Mouse (Mus musculus): ENCODE measurements around the gene A930018P22Rik. TPM values are rescaled to one million over a fixed set of nuclear protein-coding genes. Genes with fewer than 3 reads are reported as not detected.

The A930018P22Rik gene
- polyA plus RNA-seq, 1 experiment from 2014 or later = not detected

DNA sequence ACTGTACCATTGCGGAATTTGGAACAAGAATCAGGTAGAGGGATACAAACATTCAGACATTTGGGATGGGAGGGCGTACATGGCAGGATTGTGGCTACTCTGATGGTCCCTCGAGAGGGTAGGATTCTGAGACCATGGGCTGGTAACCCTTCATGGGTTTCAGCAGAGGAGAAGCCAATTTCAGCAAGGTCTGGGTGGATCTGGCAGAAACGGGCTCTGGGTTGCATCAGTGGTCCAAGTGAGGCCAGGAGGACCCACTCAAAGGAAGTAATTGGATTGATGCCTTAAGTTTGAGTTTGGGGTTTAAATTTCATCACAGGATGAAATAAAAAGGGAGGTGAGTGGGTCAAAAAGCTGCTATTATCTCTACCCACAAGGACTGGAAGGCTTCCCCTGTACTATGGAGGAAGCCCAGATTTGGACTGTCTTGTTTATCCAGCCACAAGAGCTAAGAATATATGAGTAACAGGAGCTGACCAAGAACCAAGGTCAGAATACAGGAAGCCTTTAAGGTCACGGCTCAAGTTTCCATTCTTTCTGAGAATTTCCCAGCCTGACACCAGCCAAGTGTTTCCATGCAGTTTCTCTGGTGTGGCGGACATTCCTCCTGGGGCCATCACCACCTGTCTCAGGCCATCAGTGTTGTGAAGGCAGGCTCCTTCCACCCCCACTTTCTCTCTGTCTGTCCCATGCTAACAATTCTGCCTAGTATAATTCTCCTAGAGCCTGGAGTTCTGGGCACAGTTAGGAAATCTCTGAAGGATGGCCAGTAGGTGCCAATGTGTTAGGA is 28.2 kb downstream of the A930018P22Rik start:
- H3K4me3 ChIP-seq = no peak overlapping the region
- H3K36me3 ChIP-seq = no peaks in the 10 kb centered on the region
- peaks cover 16% of the 10 kb centered on the region for H3K4me1 ChIP-seq
- H3K27me3 ChIP-seq (ENCODE audit: low read depth, poor library complexity, severe bottlenecking) = no peaks in the 10 kb centered on the region
- H3K9me3 ChIP-seq (replicated peaks) = no peaks in the 10 kb centered on the region
- no peak for DNase-seq (ENCODE audit: low spot score)
- WGBS = 84% methylated on average over 6 of the region's 6 CpGs
- H3K27ac ChIP-seq = no peak overlapping the region

- Histone ChIP-seq H3K4me3 (no peak overlapping the region), H3K9me3 (replicated peaks) (no peaks in the 10 kb centered on the region), H3K27me3 (ENCODE audit: low read depth, poor library complexity, severe bottlenecking) (no peaks in the 10 kb centered on the region), H3K36me3 (no peaks in the 10 kb centered on the region), H3K4me1 (peaks cover 11% of the 10 kb centered on the region), H3K27ac (no peak overlapping the region)
- DNase-seq (ENCODE audit: low spot score) = no peak
- WGBS = 91% methylated on average over 4 of the region's 4 CpGs
Measured at GRCm38 (mm10) chr2:104153345-104153744, 30.8 kb downstream of the A930018P22Rik start.

DNA sequence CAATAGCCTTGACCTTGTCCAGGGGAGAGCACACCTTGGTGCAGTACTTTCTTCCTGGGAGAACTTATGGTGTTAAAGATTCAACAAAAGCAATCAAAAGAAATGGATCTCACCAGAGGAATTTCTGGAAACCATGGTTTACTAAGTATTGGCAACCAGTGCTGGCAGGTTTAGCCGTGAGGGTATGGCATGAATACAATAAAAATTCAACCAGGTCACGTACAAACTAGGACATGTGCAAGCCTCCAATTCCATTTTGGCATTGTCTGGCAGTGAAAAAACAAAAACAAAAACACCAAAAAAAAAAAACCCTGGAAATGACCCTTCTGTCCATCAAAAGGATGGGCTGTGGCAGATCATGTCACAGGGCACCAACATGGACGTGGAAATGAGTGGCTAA is 31.3 kb downstream of the A930018P22Rik start:
- 88% methylated on average over 3 of the region's 3 CpGs for WGBS
- no peaks in the 10 kb centered on the region for H3K36me3 ChIP-seq
- no peaks in the 10 kb centered on the region for H3K27me3 ChIP-seq (ENCODE audit: low read depth, poor library complexity, severe bottlenecking)
- H3K4me1 ChIP-seq = peaks cover 7% of the 10 kb centered on the region; the same call in 1 of the 2 replicates
- H3K27ac ChIP-seq = no peak overlapping the region
- H3K4me3 ChIP-seq = no peak overlapping the region
- no peak for DNase-seq (ENCODE audit: low spot score)
- H3K9me3 ChIP-seq (replicated peaks) = no peaks in the 10 kb centered on the region

DNA sequence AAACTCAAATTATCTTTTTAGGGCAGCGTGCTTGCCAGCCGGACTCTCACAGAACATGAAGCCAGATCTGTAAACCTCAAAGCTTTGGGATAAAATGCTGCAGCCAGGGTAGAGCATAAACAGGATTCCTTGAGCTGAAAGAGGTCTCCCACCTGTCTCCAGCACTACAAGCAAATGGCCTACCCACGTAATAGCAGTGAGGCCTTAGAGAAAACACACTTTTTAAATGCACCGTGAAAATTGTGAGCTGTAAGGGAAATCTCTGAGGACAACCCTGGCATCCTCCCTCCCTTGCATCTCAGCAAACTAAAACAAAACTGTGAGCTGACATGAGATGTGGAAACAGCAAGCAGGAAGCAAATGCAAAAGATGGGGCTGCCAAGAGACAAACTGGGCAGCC is 35.3 kb downstream of the A930018P22Rik start:
- DNase-seq (ENCODE audit: low spot score) = no peak
- WGBS = 87% methylated on average over 4 of the region's 4 CpGs
- no peaks in the 10 kb centered on the region for H3K27me3 ChIP-seq (ENCODE audit: low read depth, poor library complexity, severe bottlenecking)
- no peaks in the 10 kb centered on the region for H3K4me1 ChIP-seq
- H3K27ac ChIP-seq = no peak overlapping the region
- H3K9me3 ChIP-seq (replicated peaks) = no peaks in the 10 kb centered on the region
- H3K4me3 ChIP-seq = no peak overlapping the region
- no peaks in the 10 kb centered on the region for H3K36me3 ChIP-seq

- Histone ChIP-seq H3K4me3 (no peak overlapping the region), H3K27me3 (ENCODE audit: low read depth, poor library complexity, severe bottlenecking) (no peaks in the 10 kb centered on the region), H3K36me3 (no peaks in the 10 kb centered on the region), H3K9me3 (replicated peaks) (no peaks in the 10 kb centered on the region), H3K27ac (no peak overlapping the region), H3K4me1 (no peaks in the 10 kb centered on the region)
- 85% methylated on average over 7 of the region's 7 CpGs for WGBS
- no peak for DNase-seq (ENCODE audit: low spot score)
Measured at GRCm38 (mm10) chr2:104163418-104163817, 40.8 kb downstream of the A930018P22Rik start.

DNA sequence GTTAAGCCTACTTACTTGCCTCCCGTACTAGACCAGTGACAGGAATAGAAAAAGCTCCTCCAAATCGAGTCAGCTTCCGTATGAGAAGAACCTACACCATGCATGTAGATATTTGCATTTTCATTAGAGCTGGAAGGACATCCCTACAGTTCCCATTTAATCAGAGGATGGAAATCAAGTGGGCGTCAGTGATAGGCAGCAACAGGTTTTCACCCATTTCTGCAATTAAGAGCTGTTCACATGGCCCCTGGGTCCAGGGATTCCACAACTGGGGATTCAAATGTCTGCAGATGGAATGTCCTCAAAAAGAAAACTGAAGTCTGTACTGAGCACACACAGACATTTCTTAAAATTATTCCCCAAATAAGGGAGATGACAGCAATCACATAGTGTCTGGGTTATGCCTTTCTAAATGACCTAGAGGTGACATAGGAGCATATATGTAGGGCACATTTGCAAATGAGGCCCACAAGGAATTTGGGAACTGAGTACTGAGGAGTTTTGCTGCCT is 41.5 kb downstream of the A930018P22Rik start:
- Histone ChIP-seq H3K9me3 (replicated peaks) (no peaks in the 10 kb centered on the region), H3K36me3 (no peaks in the 10 kb centered on the region), H3K4me1 (no peaks in the 10 kb centered on the region), H3K4me3 (no peak overlapping the region), H3K27ac (no peak overlapping the region), H3K27me3 (ENCODE audit: low read depth, poor library complexity, severe bottlenecking) (no peaks in the 10 kb centered on the region)
- 95% methylated on average over 4 of the region's 4 CpGs for WGBS
- DNase-seq (ENCODE audit: low spot score) = no peak

- Histone ChIP-seq H3K4me1 (no peaks in the 10 kb centered on the region), H3K4me3 (no peak overlapping the region), H3K36me3 (no peaks in the 10 kb centered on the region), H3K9me3 (replicated peaks) (no peaks in the 10 kb centered on the region), H3K27ac (no peak overlapping the region), H3K27me3 (ENCODE audit: low read depth, poor library complexity, severe bottlenecking) (no peaks in the 10 kb centered on the region)
- 95% methylated on average over 2 of the region's 2 CpGs for WGBS
- DNase-seq (ENCODE audit: low spot score) = no peak
Measured at GRCm38 (mm10) chr2:104165631-104166030, 43.1 kb downstream of the A930018P22Rik start.

DNA sequence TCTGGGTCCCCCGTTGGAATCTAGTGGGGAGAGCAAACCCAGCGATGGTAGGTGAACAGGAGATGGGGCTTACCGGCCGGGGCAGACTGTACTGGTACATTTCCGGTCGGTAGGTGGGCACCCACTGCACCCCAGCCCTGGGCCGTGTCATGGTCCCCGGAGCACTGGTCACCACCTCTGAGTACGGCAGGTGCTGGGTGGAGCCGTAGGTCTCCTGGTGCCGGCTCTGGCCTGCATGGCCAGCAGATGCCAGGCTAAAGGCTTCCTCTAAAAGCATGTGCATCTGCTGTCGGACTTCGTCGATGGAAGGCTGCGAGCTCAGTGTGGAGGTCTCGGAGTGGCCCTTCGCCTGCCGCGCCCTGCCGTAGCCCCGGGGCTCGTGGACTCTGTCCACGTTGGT is 45.2 kb downstream of the A930018P22Rik start:
- no peak overlapping the region for H3K4me3 ChIP-seq
- H3K27me3 ChIP-seq (ENCODE audit: low read depth, poor library complexity, severe bottlenecking) = no peaks in the 10 kb centered on the region
- H3K36me3 ChIP-seq = no peaks in the 10 kb centered on the region
- H3K9me3 ChIP-seq (replicated peaks) = no peaks in the 10 kb centered on the region
- no peak for DNase-seq (ENCODE audit: low spot score)
- H3K27ac ChIP-seq = no peak overlapping the region
- H3K4me1 ChIP-seq = no peaks in the 10 kb centered on the region
- whole genome bisulfite sequencing = 94% methylated on average over 23 of the region's 23 CpGs

GRCm38 (mm10) chr2:104168186-104168896 is 45.8 kb downstream of the A930018P22Rik start:
- no peaks in the 10 kb centered on the region for H3K27me3 ChIP-seq (ENCODE audit: low read depth, poor library complexity, severe bottlenecking)
- H3K27ac ChIP-seq = no peak overlapping the region
- WGBS = 93% methylated on average over 17 of the region's 17 CpGs
- H3K4me1 ChIP-seq = no peaks in the 10 kb centered on the region
- no peaks in the 10 kb centered on the region for H3K36me3 ChIP-seq
- no peak overlapping the region for H3K4me3 ChIP-seq
- no peak for DNase-seq (ENCODE audit: low spot score)
- no peaks in the 10 kb centered on the region for H3K9me3 ChIP-seq (replicated peaks)

GRCm38 (mm10) chr2:104172695-104173348 is 50.3 kb downstream of the A930018P22Rik start:
- 67% methylated on average over 11 of the region's 11 CpGs for whole genome bisulfite sequencing
- Histone ChIP-seq H3K27ac (no peak overlapping the region), H3K9me3 (replicated peaks) (no peaks in the 10 kb centered on the region), H3K27me3 (ENCODE audit: low read depth, poor library complexity, severe bottlenecking) (no peaks in the 10 kb centered on the region), H3K4me1 (peaks cover 18% of the 10 kb centered on the region), H3K4me3 (no peak overlapping the region), H3K36me3 (no peaks in the 10 kb centered on the region)
- DNase-seq (ENCODE audit: low spot score) = no peak

DNA sequence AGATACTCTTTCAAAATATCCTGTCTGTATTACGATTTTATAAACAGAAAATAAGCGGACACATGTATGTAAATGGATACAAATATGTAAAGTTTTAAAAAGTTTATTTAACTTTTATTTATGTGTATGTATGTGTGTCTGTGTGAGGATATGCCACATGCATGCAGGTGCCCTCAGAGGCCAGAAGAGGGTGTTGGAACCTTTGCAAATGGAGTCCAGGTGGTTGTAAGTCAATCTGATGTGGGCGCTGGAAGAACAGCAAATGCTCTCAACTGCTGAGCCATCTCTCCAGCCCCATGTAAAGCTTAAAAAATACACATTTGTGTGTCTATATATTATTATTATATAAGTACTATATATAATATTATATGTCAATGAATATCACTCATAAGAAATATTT is 50.9 kb downstream of the A930018P22Rik start:
- H3K4me1 ChIP-seq = peaks cover 18% of the 10 kb centered on the region
- 92% methylated on average over 3 of the region's 3 CpGs for WGBS

More for the DNA sequence above, 50.9 kb downstream of the A930018P22Rik start:
- no peaks in the 10 kb centered on the region for H3K36me3 ChIP-seq
- no peaks in the 10 kb centered on the region for H3K27me3 ChIP-seq (ENCODE audit: low read depth, poor library complexity, severe bottlenecking)
- H3K4me3 ChIP-seq = no peak overlapping the region
- no peak overlapping the region for H3K27ac ChIP-seq
- no peaks in the 10 kb centered on the region for H3K9me3 ChIP-seq (replicated peaks)
- DNase-seq (ENCODE audit: low spot score) = no peak
